Mouse (Mus musculus) layer of hippocampus, postnatal 14 days (tissue): ENCODE data around the gene BC017158. TPM values are rescaled to one million over a fixed set of nuclear protein-coding genes. Genes with fewer than 3 reads are reported as not detected.

ENCODE experiments used
- DNase-seq, 2 experiments: peaks; one replicate each; pipeline ENCODE4 v3.0.0; 2021 to 2022; ENCODE audit warnings: low spot score in 2 of 2, mixed read lengths in 1 of 2
- total RNA-seq, 2 experiments: library from RNA; stranded (reverse); gene quantifications; 2 replicates each; pipeline ENCODE4 v1.2.3; 2021

BC017158 gene
- total RNA-seq, 2 experiments from 2014 or later = 23.6 to 24.6 TPM

- no peak for DNase-seq
These were observed 31.9 kb downstream of the BC017158 start for GRCm38 (mm10) chr7:128266056-128266455.

- no peak for DNase-seq
These were observed 32.6 kb downstream of the BC017158 start, which contains the start of gene Slc5a2 for GRCm38 (mm10) chr7:128265411-128265810. Gene Slc5a2 (plus strand): TSS chr7:128265657.

- DNase-seq = no peak
These were observed 41.1 kb downstream of the BC017158 start for GRCm38 (mm10) chr7:128256783-128257334.

- no peak for DNase-seq
These were observed 42.2 kb downstream of the BC017158 start for GRCm38 (mm10) chr7:128255757-128256156.

- no peak for DNase-seq
These were observed 43.0 kb downstream of the BC017158 start for GRCm38 (mm10) chr7:128254978-128255377.

- peak; percentile 69 to 75 for DNase-seq
These were observed 45.4 kb downstream of the BC017158 start for GRCm38 (mm10) chr7:128252609-128253008.

GRCm38 (mm10) chr7:128251946-128252345, 46.0 kb downstream of the BC017158 start:
- no peak for DNase-seq

- DNase-seq = no peak
These were observed 48.0 kb downstream of the BC017158 start for GRCm38 (mm10) chr7:128249998-128250397.

GRCm38 (mm10) chr7:128248081-128249042, 49.6 kb downstream of the BC017158 start:
- DNase-seq = no peak

- DNase-seq = peak; percentile 88
These were observed 50.5 kb downstream of the BC017158 start for GRCm38 (mm10) chr7:128247443-128247842.

- DNase-seq = peak in 1 of 2 experiments; percentile 41
These were observed 51.2 kb downstream of the BC017158 start, which contains the start of gene Tgfb1i1 for GRCm38 (mm10) chr7:128246496-128247391. Gene Tgfb1i1 (plus strand): TSS chr7:128246812.

GRCm38 (mm10) chr7:128245547-128245946, 52.4 kb downstream of the BC017158 start:
- DNase-seq = no peak

GRCm38 (mm10) chr7:128244410-128245025, 53.5 kb downstream of the BC017158 start:
- no peak for DNase-seq

GRCm38 (mm10) chr7:128243921-128244320, 54.0 kb downstream of the BC017158 start:
- DNase-seq = no peak

GRCm38 (mm10) chr7:128242331-128242730, 55.6 kb downstream of the BC017158 start:
- no peak for DNase-seq

GRCm38 (mm10) chr7:128240131-128240784, 57.7 kb downstream of the BC017158 start:
- DNase-seq = no peak

GRCm38 (mm10) chr7:128238991-128239390, 59.0 kb downstream of the BC017158 start:
- no peak for DNase-seq

GRCm38 (mm10) chr7:128237927-128238778, 59.8 kb downstream of the BC017158 start, which contains the start of gene 9130023H24Rik:
Gene 9130023H24Rik (minus strand): TSS chr7:128238031.
- peak; percentile 99 to 100 for DNase-seq

- DNase-seq = no peak
These were observed 60.4 kb downstream of the BC017158 start for GRCm38 (mm10) chr7:128237593-128237926.
